Mouse (Mus musculus) C2C12 (cell line): ENCODE results near the gene Defb33. TPM values are rescaled to one million over a fixed set of nuclear protein-coding genes. Genes with fewer than 3 reads are reported as not detected.

Experiments
- H3K27me3 ChIP-seq: one replicate; pipeline ENCODE4 v1.6.1; 2011; ENCODE audit not compliant: control insufficient read depth, insufficient read depth, insufficient read length
- H3K36me3 ChIP-seq: one replicate; pipeline ENCODE4 v1.6.1; 2011; ENCODE audit not compliant: control insufficient read depth, insufficient read depth
- H3K4me3 ChIP-seq: one replicate; pipeline ENCODE4 v1.5.1; 2011; ENCODE audit warnings: mild to moderate bottlenecking, control low read depth; ENCODE audit not compliant: poor library complexity, insufficient read depth, severe bottlenecking
- H3K79me2 ChIP-seq: one replicate; pipeline ENCODE4 v1.6.1; 2011; ENCODE audit not compliant: control insufficient read depth, insufficient read depth
- H3K79me3 ChIP-seq: one replicate; pipeline ENCODE4 v1.6.1; 2011; ENCODE audit warnings: low read depth, control low read depth
- H3ac ChIP-seq: one replicate; pipeline ENCODE3; 2011; ENCODE audit warnings: low read depth; ENCODE audit not compliant: control insufficient read depth, insufficient read length
- CEBPB ChIP-seq: IDR thresholded peaks from one replicate; pipeline ENCODE4 v1.6.1; 2011; ENCODE audit warnings: low read depth, mild to moderate bottlenecking, control low read depth, moderate library complexity
- CTCF ChIP-seq: IDR thresholded peaks from one replicate; pipeline ENCODE4 v1.5.1; 2011; ENCODE audit not compliant: control insufficient read depth, insufficient read depth, insufficient read length
- FOSL1 ChIP-seq: IDR thresholded peaks from one replicate; pipeline ENCODE4 v1.8.0; 2011; ENCODE audit warnings: mild to moderate bottlenecking, low read length; ENCODE audit not compliant: poor library complexity, insufficient read depth, severe bottlenecking
- MAX ChIP-seq: IDR thresholded peaks from one replicate; pipeline ENCODE4 v1.6.1; 2011; ENCODE audit warnings: mild to moderate bottlenecking, control low read depth
- MYOD1 ChIP-seq: IDR thresholded peaks from one replicate; pipeline ENCODE4 v1.6.1; 2011; ENCODE audit warnings: low read depth; ENCODE audit not compliant: control insufficient read depth, insufficient read length
- MYOG ChIP-seq: IDR thresholded peaks from one replicate; pipeline ENCODE4 v1.6.1; 2011; ENCODE audit not compliant: control insufficient read depth, insufficient read length; ENCODE audit errors: extremely low read depth
- USF1 ChIP-seq: IDR thresholded peaks from one replicate; pipeline ENCODE4 v1.6.1; 2011; ENCODE audit warnings: low read depth, mild to moderate bottlenecking, control low read depth, moderate library complexity
- polyA plus RNA-seq: library from polyadenylated mRNA; unstranded; fragments of >200 nt; fragmentation: generic; extraction: Trizol; gene quantifications from one replicate; pipeline ENCODE4 v1.2.1, GENCODE M21; 2012; ENCODE audit warnings: missing spikeins

The Defb33 gene
- polyA plus RNA-seq, 1 experiment, result not detected

GRCm38 (mm10) chr8:20921971-20922370, 29.5 kb downstream of the Defb33 start, which contains the start of gene Gm6040:
Gene Gm6040, minus strand, starts transcription at chr8:20922071.
- Histone ChIP-seq H3K79me2 (no peaks in the 10 kb centered on the region), H3K36me3 (no peaks in the 10 kb centered on the region), H3K79me3 (no peaks in the 10 kb centered on the region), H3K4me3 (no peak within 1 kb of the TSS), H3ac (no peak within 1 kb of the TSS), H3K27me3 (no peaks in the 10 kb centered on the region)
- TF ChIP-seq CEBPB, result no peak
- no peak for TF ChIP-seq MYOG
- no peak for TF ChIP-seq MAX
- no peak for TF ChIP-seq USF1
- TF ChIP-seq CTCF, result no peak
- no peak for TF ChIP-seq MYOD1

GRCm38 (mm10) chr8:20944610-20945009, 52.1 kb downstream of the Defb33 start, which contains the start of gene AY761185:
Gene AY761185, minus strand, starts transcription at chr8:20944710.
- Histone ChIP-seq H3K79me2 (no peaks in the 10 kb centered on the region), H3ac (no peak within 1 kb of the TSS), H3K4me3 (no peak within 1 kb of the TSS), H3K79me3 (no peaks in the 10 kb centered on the region), H3K27me3 (no peaks in the 10 kb centered on the region), H3K36me3 (no peaks in the 10 kb centered on the region)
- TF ChIP-seq USF1 (no peak), CTCF (no peak), MAX (no peak), FOSL1 (no peak), CEBPB (no peak), MYOD1 (no peak), MYOG (no peak)

Other genes with a start within 250 kb of the Defb33 start
- not detected for gene Gm15056, start 10.0 kb downstream of the Defb33 start, polyA plus RNA-seq
- not detected for gene Gm6040, start 29.4 kb downstream of the Defb33 start, polyA plus RNA-seq
- gene AY761185, start 52.0 kb downstream of the Defb33 start, polyA plus RNA-seq, result not detected
- gene Defa21, start 132.9 kb downstream of the Defb33 start, polyA plus RNA-seq, result not detected
- gene Defa23, start 162.4 kb downstream of the Defb33 start, polyA plus RNA-seq, result not detected
- gene Defa35, start 172.4 kb downstream of the Defb33 start, polyA plus RNA-seq, result not detected
- gene Defa25, start 191.8 kb downstream of the Defb33 start, polyA plus RNA-seq, result not detected
- not detected for gene Gm14851, start 203.4 kb downstream of the Defb33 start, polyA plus RNA-seq
- not detected for gene Defa30, start 242.0 kb downstream of the Defb33 start, polyA plus RNA-seq